Mouse (Mus musculus) liver, embryonic 14.5 days (tissue): ENCODE measurements at regions not wholly inside any gene's neighbourhood (a gene's known extent, or its start where the extent isn't known, plus 50 kb on each side); places are given as distances from the start of the nearest gene placed in this dataset.

ENCODE experiments used
- CTCF ChIP-seq: IDR thresholded peaks from 2 replicates; pipeline ENCODE4 v1.5.1; 2016; ENCODE audit warnings: antibody characterized with exemption, low read depth, control low read depth
- EP300 ChIP-seq: IDR thresholded peaks from 2 replicates; pipeline ENCODE4 v1.6.1; 2016; ENCODE audit warnings: antibody characterized with exemption, low read depth

DNA sequence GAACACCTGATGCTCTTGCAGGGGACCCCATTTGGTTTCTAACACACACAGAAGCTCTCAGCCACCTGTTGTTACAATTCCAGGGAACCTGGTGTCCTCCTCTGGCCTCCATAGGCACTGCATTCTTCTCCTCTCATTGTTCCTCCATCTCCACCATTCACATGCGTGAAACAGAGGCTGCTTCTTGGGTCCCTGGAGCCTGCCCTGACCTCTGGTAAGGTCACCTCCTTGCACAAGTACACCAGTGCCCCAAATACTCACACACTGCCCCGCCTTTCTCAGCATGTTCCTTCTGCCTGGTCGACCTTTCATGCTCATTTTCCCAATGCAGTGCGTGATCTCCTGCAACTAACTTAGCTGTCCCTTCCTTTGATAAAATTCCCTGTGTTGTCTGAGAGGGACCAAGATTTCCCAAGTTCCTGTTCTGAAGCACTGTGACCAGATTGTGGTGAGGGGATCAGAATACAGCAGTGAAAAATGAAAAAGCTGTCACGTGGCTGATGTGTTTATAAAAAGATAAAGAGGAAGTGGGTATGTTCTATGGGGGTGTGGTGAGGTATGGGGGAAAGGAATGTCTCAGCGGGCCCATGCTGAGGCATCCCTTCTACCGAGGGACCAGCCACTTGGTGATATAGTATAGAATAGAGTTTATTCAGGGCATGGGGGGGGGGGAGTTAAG, 61.0 kb upstream of the Kl start:
- TF ChIP-seq CTCF (no peak), EP300 (no peak)
